Mouse (Mus musculus): Measurements from ENCODE around the gene Mesd. TPM values are rescaled to one million over a fixed set of nuclear protein-coding genes. Genes with fewer than 3 reads are reported as not detected.

Gene Mesd
- polyA plus RNA-seq, 1 experiment from 2014 or later: 85.1 TPM

DNA sequence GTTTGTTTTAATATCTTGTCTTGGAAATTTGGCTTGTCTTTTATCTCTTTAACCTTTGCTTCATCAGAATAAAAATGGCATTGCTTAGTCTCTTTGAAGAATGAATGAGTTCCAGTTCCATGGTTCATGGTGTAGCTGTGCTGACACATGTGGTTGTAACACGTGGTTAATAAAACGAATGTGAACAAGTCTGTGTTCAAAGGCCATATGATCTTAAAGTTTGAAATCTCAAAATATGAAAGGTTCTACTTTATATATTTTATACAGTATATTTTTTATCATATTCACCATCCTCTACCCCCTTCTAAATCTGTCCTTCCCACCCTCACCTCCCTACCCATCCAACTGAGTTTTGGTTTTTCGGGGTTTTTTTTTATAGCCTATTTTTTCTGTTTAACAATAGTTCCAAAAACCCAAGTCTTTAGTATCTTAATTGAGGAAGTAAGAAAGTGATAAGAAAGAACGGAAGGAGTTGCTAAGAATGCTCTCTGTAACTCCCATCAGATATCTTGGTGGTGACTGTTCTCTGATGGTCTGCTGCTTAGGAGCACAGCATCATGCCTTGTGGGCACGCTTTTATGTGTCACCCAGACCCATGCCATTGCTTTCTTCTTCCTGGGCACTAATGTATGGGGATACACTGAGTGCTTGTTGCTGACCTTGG is 11.9 kb downstream of the Mesd start:
- Histone ChIP-seq H3K4me1 (peaks cover 17% of the 10 kb centered on the region), H3K4me2 (replicated peaks) (no peak overlapping the region), H3K4me3 (no peak overlapping the region), H3K36me3 (peaks cover 51% of the 10 kb centered on the region), H3K9me3 (no peaks in the 10 kb centered on the region), H3K27me3 (no peaks in the 10 kb centered on the region), H3K9ac (replicated peaks) (no peak overlapping the region), H3K27ac (replicated peaks) (no peak overlapping the region)
- ATAC-seq (ENCODE audit: low FRiP score, low read depth): no peak
- WGBS: 97% methylated on average over 5 of the region's 5 CpGs

DNA sequence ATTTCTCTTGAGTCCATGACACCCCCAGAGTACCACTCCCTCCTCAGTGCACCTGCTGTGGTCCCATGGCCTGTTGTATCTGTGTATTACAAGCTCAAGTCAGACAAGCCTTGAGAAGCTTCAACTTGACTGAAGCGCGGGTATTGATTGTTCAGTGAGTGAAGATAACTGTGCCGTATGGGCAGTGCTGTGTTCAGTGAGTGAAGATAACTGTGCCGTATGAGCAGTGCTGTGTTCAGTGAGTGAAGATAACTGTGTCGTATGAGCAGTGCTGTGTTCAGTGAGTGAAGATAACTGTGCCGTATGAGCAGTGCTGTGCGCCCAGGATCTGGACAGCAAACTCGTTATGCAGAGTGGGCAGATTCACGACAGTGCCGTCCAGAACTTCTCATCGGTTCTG is 14.0 kb downstream of the Mesd start:
- WGBS: 92% methylated on average over 11 of the region's 11 CpGs
- no peak overlapping the region for H3K4me3 ChIP-seq
- H3K27ac ChIP-seq (replicated peaks): no peak overlapping the region
- no peaks in the 10 kb centered on the region for H3K9me3 ChIP-seq
- H3K4me2 ChIP-seq (replicated peaks): no peak overlapping the region
- H3K36me3 ChIP-seq: peaks cover 59% of the 10 kb centered on the region
- no peak overlapping the region for H3K9ac ChIP-seq (replicated peaks)
- ATAC-seq (ENCODE audit: low FRiP score, low read depth): no peak
- peaks cover 10% of the 10 kb centered on the region for H3K4me1 ChIP-seq
- no peaks in the 10 kb centered on the region for H3K27me3 ChIP-seq

DNA sequence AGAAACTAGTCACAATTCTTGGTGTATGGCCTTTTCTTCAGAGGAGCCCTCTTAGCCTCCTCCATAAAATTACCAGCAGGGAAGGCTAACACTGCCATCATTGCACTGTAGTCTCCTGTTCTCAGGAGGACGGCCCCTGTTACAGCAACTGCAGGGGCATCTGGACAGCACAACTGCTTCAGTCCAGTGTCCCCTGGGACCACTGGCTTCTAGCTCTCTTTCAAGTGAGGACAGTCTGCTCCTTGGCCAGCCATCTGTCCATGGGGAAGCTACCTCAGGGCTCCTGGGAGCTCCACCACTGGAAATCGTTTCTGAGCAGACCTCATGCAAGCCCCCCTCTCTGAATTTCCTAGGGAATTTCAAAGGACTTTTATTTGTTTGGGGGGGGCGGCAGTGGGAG is 16.3 kb downstream of the Mesd start:
- Histone ChIP-seq H3K27ac (replicated peaks) (no peak overlapping the region), H3K9me3 (no peaks in the 10 kb centered on the region), H3K9ac (replicated peaks) (no peak overlapping the region), H3K4me1 (no peaks in the 10 kb centered on the region), H3K4me2 (replicated peaks) (no peak overlapping the region), H3K27me3 (no peaks in the 10 kb centered on the region), H3K4me3 (no peak overlapping the region), H3K36me3 (peaks cover 54% of the 10 kb centered on the region)
- ATAC-seq (ENCODE audit: low FRiP score, low read depth): no peak
- WGBS: 87% methylated on average over 3 of the region's 3 CpGs

DNA sequence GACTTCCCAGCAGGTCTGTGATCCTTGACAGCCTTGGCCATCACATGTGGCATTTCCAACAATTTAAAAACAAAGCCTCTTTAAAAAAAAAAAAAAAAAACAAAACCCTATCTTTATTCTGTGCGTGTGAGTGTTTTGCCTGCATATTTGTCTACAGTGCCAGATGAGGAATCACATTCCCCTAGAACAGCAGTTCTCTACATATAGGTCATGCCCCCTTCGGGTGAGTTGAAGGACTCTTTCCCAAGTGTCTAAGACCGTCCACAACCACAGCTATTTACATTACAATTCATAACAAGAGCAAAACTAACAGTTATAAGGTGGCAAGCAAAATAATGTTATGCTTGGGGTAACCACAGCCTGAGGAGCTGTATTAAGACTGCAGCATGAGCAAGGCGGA is 17.2 kb downstream of the Mesd start:
- WGBS: 92% methylated on average over 4 of the region's 4 CpGs
- peaks cover 50% of the 10 kb centered on the region for H3K36me3 ChIP-seq
- H3K4me3 ChIP-seq: no peak overlapping the region
- H3K27ac ChIP-seq (replicated peaks): no peak overlapping the region
- no peaks in the 10 kb centered on the region for H3K9me3 ChIP-seq
- no peak overlapping the region for H3K4me2 ChIP-seq (replicated peaks)
- no peak for ATAC-seq (ENCODE audit: low FRiP score, low read depth)
- no peaks in the 10 kb centered on the region for H3K4me1 ChIP-seq
- no peak overlapping the region for H3K9ac ChIP-seq (replicated peaks)
- no peaks in the 10 kb centered on the region for H3K27me3 ChIP-seq

DNA sequence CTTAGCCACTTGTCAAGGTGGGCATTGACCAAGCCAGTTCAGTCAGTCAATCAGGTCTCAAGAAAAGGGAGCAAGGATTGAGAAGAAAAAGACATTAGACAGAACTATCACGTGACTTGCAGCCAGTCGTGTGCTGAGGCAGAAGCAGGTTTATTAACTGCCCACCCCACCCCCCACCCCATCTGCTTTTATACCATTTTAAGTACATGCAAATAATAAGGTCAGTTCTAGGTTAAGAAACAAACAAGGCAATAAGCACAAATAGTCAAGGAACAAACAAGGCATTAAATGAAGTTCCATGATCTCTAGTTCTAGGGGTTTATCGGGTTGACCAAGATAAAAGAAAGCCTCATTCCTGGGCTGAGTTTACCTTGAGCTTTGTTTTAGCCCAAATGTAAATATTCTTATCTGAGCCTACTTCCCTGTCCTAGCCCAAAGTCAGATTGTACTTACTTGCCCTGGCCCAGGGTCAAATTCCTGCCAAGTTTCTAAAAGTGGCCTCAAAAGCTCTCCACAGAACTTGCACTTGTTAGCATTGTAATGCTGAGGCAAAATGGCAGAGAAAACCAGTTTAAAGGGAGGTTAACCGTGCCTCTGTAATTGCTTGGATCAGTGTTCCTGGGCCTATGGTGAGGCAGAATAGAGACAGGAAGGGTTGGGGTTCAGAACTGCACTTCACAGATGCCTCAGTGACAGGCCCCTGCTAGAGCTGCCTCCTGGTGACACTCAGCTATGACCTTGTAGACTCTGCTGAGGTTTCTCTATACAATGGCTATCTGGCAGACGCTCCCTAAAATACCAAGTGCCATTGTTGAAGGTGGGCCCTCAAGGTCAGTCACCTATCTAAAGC is 18.3 kb downstream of the Mesd start:
- Histone ChIP-seq H3K27ac (replicated peaks) (no peak overlapping the region), H3K9me3 (no peaks in the 10 kb centered on the region), H3K4me1 (no peaks in the 10 kb centered on the region), H3K27me3 (no peaks in the 10 kb centered on the region), H3K36me3 (peaks cover 41% of the 10 kb centered on the region), H3K4me3 (no peak overlapping the region), H3K9ac (replicated peaks) (no peak overlapping the region), H3K4me2 (replicated peaks) (no peak overlapping the region)
- WGBS: 68% methylated on average over 5 of the region's 5 CpGs
- ATAC-seq (ENCODE audit: low FRiP score, low read depth): no peak

DNA sequence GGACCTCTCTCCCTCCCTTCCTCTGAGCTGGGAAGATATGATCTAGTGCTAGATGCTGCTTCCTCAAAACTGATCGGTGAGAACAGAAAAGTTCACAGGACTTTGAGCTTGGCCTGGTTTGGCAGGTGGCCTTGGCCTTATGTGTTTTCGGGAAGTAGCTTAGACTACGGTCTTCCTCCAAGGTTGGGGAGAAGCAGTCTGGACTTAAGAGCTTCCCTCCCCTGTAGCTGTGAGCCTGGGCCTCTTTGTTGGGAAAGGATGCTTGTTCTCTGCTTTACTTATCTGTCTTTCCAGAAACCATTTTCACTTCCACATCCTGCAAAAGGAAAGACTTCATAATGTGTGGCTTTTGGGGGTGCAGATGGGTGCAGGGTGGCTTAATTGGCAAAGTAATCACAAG is 20.6 kb downstream of the Mesd start:
- no peak overlapping the region for H3K4me2 ChIP-seq (replicated peaks)
- H3K27me3 ChIP-seq: no peaks in the 10 kb centered on the region
- H3K4me3 ChIP-seq: no peak overlapping the region
- no peak overlapping the region for H3K9ac ChIP-seq (replicated peaks)
- peaks cover 19% of the 10 kb centered on the region; the same call in 1 of the 2 replicates for H3K36me3 ChIP-seq
- WGBS: 91% methylated on average over 3 of the region's 3 CpGs
- no peaks in the 10 kb centered on the region for H3K9me3 ChIP-seq
- no peak for ATAC-seq (ENCODE audit: low FRiP score, low read depth)
- H3K4me1 ChIP-seq: no peaks in the 10 kb centered on the region
- H3K27ac ChIP-seq (replicated peaks): no peak overlapping the region

DNA sequence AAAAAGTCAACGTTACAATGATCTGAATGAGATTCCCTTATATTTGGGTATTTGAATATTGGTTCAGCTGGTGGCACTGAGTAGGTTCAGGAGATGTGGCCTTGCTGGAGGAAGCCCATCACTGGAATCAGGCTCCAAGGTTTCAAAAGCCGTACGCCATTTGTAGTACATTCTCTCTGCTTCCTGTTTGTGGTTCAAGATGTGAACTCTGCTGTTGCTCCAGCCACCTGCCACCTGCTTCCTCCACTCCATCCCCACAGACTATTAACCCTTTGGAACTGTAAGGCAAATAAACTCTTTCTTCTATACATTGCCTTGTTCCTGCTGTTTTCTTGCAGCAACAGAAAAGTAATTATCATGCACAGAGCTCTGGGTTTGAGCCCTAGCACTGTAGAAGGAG is 27.6 kb downstream of the Mesd start:
- H3K4me2 ChIP-seq (replicated peaks): no peak overlapping the region
- no peaks in the 10 kb centered on the region for H3K9me3 ChIP-seq
- H3K36me3 ChIP-seq: no peaks in the 10 kb centered on the region
- no peaks in the 10 kb centered on the region for H3K27me3 ChIP-seq
- no peak overlapping the region for H3K9ac ChIP-seq (replicated peaks)
- no peak overlapping the region for H3K4me3 ChIP-seq
- H3K27ac ChIP-seq (replicated peaks): no peak overlapping the region
- H3K4me1 ChIP-seq: no peaks in the 10 kb centered on the region
- WGBS: 94% methylated on average over 3 of the region's 3 CpGs
- no peak for ATAC-seq (ENCODE audit: low FRiP score, low read depth)

DNA sequence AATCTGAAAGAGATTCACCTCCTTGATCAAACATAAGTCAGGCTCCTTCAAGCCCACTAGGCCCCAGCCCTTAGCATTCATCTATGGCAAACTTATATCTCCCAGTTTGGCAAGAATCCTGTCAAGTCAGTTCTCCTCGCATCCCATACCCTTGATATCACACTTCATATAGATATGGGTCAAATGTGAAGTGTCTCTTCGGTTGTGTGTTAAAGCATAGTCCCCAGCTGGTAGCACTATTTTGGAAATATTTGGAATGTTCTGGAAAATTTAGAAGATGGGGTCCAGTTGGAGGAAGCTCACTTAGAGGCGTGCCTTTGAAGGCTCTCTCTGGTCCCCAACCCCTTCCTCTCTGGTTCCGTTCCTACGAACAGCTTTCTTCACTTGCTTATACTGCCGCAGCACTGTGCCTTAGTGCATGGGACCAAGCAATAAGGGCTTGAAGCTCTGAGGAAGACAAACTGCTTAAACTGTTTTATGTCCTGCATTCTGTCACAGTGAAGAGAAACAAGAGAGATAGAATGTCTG is 29.2 kb downstream of the Mesd start:
- Histone ChIP-seq H3K9ac (replicated peaks) (no peak overlapping the region), H3K9me3 (no peaks in the 10 kb centered on the region), H3K4me3 (no peak overlapping the region), H3K4me1 (no peaks in the 10 kb centered on the region), H3K27ac (replicated peaks) (no peak overlapping the region), H3K36me3 (no peaks in the 10 kb centered on the region), H3K27me3 (no peaks in the 10 kb centered on the region), H3K4me2 (replicated peaks) (no peak overlapping the region)
- no peak for ATAC-seq (ENCODE audit: low FRiP score, low read depth)
- 85% methylated on average over 6 of the region's 6 CpGs for WGBS

DNA sequence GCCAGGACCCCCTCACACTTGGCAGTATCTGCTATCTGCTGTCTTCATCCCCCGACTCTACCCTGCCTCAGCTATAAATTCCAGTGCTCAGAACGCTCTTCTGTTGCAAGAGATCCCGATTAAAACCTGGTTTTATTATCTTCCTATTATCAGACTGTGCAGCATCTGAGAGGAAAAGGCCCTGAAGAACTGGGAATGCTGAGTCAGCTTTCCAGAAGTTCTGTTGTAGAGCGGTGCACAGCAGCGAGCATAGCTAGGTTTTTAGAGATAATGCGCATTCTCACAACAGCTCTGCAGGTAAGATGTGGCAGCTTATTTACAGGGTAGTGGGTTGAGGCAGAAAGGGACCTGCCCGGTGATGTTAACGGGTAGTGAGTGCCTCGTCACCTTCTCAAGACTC is 29.7 kb downstream of the Mesd start:
- H3K4me1 ChIP-seq: no peaks in the 10 kb centered on the region
- no peak overlapping the region for H3K9ac ChIP-seq (replicated peaks)
- H3K27me3 ChIP-seq: no peaks in the 10 kb centered on the region
- H3K9me3 ChIP-seq: no peaks in the 10 kb centered on the region
- H3K4me3 ChIP-seq: no peak overlapping the region
- no peak overlapping the region for H3K27ac ChIP-seq (replicated peaks)
- WGBS: 79% methylated on average over 9 of the region's 9 CpGs
- no peak for ATAC-seq (ENCODE audit: low FRiP score, low read depth)
- H3K36me3 ChIP-seq: no peaks in the 10 kb centered on the region
- no peak overlapping the region for H3K4me2 ChIP-seq (replicated peaks)

DNA sequence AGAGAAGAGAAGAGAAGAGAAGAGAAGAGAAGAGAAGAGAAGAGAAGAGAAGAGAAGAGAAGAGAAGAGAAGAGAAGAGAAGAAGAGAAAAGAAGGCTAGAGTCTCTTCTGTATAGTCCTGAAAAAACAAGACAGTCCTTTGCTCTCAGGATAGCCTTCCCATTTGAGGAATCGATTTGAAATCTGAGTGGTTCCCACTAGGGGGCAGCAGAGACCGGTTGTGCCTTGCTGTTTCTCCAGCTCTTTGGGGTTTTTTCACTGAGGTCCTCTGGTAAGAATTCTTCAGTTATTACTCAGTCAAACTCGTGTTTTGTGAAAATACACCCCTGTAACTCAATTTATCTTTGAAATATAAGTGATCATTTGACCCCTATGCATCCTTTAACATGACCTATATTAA is 30.3 kb downstream of the Mesd start:
- no peaks in the 10 kb centered on the region for H3K9me3 ChIP-seq
- 1% methylated on average over 3 of the region's 3 CpGs for WGBS
- no peaks in the 10 kb centered on the region for H3K36me3 ChIP-seq
- no peak for ATAC-seq (ENCODE audit: low FRiP score, low read depth)
- H3K9ac ChIP-seq (replicated peaks): no peak overlapping the region
- H3K4me1 ChIP-seq: no peaks in the 10 kb centered on the region
- no peak overlapping the region for H3K4me3 ChIP-seq
- H3K4me2 ChIP-seq (replicated peaks): no peak overlapping the region
- no peaks in the 10 kb centered on the region for H3K27me3 ChIP-seq
- H3K27ac ChIP-seq (replicated peaks): no peak overlapping the region

DNA sequence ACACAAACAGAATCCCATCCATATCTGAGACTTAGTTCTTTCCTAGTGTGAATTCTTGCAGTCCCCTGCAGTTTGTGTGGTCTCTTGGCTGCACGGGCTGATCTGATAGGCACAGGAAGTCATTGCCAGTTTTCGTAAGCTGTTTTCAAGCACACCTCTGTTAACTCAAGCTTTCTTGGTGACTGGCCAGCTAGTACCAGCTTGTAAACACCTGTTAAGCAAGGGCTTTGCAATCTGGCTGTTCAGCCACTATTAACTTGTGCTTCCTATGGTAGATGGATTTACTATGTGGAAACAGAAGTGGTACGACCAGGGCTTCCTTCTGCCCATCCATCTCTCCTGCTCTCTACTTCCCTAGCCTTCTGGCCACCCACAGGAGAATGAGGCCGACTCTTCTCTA is 36.0 kb downstream of the Mesd start:
- Histone ChIP-seq H3K27me3 (no peaks in the 10 kb centered on the region), H3K4me1 (no peaks in the 10 kb centered on the region), H3K4me3 (no peak overlapping the region), H3K27ac (replicated peaks) (no peak overlapping the region), H3K4me2 (replicated peaks) (no peak overlapping the region), H3K9ac (replicated peaks) (no peak overlapping the region), H3K9me3 (no peaks in the 10 kb centered on the region), H3K36me3 (no peaks in the 10 kb centered on the region)
- 93% methylated on average over 4 of the region's 4 CpGs for WGBS
- no peak for ATAC-seq (ENCODE audit: low FRiP score, low read depth)

DNA sequence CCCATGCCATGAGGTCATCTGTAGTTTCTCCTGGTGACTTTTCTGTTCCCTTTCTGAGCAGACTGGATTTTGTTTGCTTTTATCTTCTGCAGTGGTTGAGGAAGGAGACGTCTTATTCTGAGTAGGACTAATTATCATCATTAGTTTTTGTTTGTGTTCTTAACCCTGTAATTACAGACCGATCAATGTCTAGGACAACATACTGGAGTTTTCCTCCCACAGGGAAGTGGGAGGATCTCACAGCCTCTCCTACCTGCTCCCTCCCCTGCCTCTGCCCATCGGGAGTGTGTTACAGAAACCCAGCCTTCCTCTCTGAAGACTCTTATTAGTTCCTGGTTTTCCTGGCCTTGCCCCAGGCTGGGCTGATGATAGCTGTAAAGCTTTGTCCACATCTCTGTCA is 37.4 kb downstream of the Mesd start:
- Histone ChIP-seq H3K27ac (replicated peaks) (no peak overlapping the region), H3K4me2 (replicated peaks) (no peak overlapping the region), H3K36me3 (no peaks in the 10 kb centered on the region), H3K4me3 (no peak overlapping the region), H3K9ac (replicated peaks) (no peak overlapping the region), H3K27me3 (no peaks in the 10 kb centered on the region), H3K9me3 (no peaks in the 10 kb centered on the region), H3K4me1 (no peaks in the 10 kb centered on the region)
- WGBS: 65% methylated on average over 3 of the region's 3 CpGs
- no peak for ATAC-seq (ENCODE audit: low FRiP score, low read depth)

Measured in midbrain, embryonic 12.5 days (tissue).